Mouse (Mus musculus) myocyte (in vitro differentiated cells): ENCODE data around the gene Trpd52l3.

Source experiments
- POLR2A ChIP-seq: IDR thresholded peaks from one replicate; pipeline ENCODE4 v1.6.1; 2011; ENCODE audit warnings: low read depth, mild to moderate bottlenecking, control low read depth, moderate library complexity; ENCODE audit not compliant: insufficient read length
- POLR2AphosphoS2 ChIP-seq: IDR thresholded peaks from one replicate; pipeline ENCODE4 v1.6.1; 2011; ENCODE audit warnings: low read depth, control low read depth; ENCODE audit not compliant: insufficient read length
- SRF ChIP-seq: IDR thresholded peaks from one replicate; pipeline ENCODE4 v1.6.1; 2011; ENCODE audit warnings: low read depth; ENCODE audit not compliant: control insufficient read depth, insufficient read length
- TCF12 ChIP-seq: IDR thresholded peaks from one replicate; pipeline ENCODE4 v1.6.1; 2011; ENCODE audit warnings: mild to moderate bottlenecking, control low read depth; ENCODE audit not compliant: poor library complexity, insufficient read depth, severe bottlenecking
- USF1 ChIP-seq: IDR thresholded peaks from one replicate; pipeline ENCODE4 v1.6.1; 2011; ENCODE audit warnings: low read depth, mild to moderate bottlenecking, control low read depth, moderate library complexity

- TF ChIP-seq USF1 (no peak), POLR2A (no peak), POLR2AphosphoS2 (no peak), SRF (no peak), TCF12 (no peak)
Observed at GRCm38 (mm10) chr19:30043691-30044090, 40.1 kb downstream of the Trpd52l3 start.
